Mouse (Mus musculus): ENCODE measurements at regions not wholly inside any gene's neighbourhood (a gene's known extent, or its start where the extent isn't known, plus 50 kb on each side); places are given as distances from the start of the nearest gene placed in this dataset.

GRCm38 (mm10) chr3:110667525-110668005 is 416.8 kb upstream of the Prmt6 start:
- TF ChIP-seq MYOG (IDR thresholded peaks at IDR 0.05; ENCODE audit: control insufficient read depth in 1 of 3, insufficient read depth in 1 of 3, insufficient read length in 2 of 3, low read depth in 2 of 3) (no peak), POLR2A (IDR thresholded peaks at IDR 0.05; ENCODE audit: insufficient read length, low read depth) (no peak)
